Mouse (Mus musculus): ENCODE results near the gene Cyp2t4. TPM values are rescaled to one million over a fixed set of nuclear protein-coding genes. Genes with fewer than 3 reads are reported as not detected.

The Cyp2t4 gene
- polyA plus RNA-seq, 1 experiment from 2014 or later: not detected

DNA sequence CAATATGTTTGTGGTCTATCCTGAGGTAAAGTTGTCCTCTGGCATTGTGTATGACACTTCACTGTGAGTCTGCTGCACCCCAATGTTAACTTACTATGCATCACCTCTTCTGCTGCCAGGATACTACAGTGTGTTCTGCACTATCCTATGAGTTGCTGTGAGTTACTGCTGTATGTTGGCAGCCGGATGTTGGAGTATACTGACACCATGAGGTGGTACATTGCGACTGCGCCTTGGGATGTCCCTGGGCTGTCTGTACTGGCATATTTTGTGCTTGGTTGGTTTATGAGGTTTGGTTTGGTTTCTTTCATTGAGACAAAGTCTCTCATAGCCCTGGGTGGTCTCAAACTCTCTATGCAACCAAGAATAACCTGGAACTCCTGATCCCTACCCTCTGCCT, 25.4 kb upstream of the Cyp2t4 start:
- no peaks in the 10 kb centered on the region for H3K27me3 ChIP-seq (ENCODE audit: control insufficient read depth, insufficient read depth, low read length)
- ATAC-seq (replicated peaks; ENCODE audit: insufficient number of reproducible peaks, low FRiP score, low TSS enrichment): no peak
- no peaks in the 10 kb centered on the region for H3K4me1 ChIP-seq (ENCODE audit: control insufficient read depth, insufficient read depth, low read length)
- no peaks in the 10 kb centered on the region for H3K36me3 ChIP-seq (ENCODE audit: control insufficient read depth, insufficient read depth, low read length)
- H3K4me3 ChIP-seq (ENCODE audit: low read depth, low read length): no peak overlapping the region
- no peaks in the 10 kb centered on the region; the same call in 1 of the 2 replicates for H3K9me3 ChIP-seq (replicated peaks; ENCODE audit: control insufficient read depth, low read length)
- no peak overlapping the region for H3K9ac ChIP-seq (ENCODE audit: low read depth, low read length)
- H3K4me2 ChIP-seq: no peak overlapping the region
- no peak overlapping the region for H3K27ac ChIP-seq (ENCODE audit: low read depth, low read length)
- 53% methylated on average over 3 of the region's 3 CpGs for WGBS (ENCODE audit: insufficient replicate concordance)

DNA sequence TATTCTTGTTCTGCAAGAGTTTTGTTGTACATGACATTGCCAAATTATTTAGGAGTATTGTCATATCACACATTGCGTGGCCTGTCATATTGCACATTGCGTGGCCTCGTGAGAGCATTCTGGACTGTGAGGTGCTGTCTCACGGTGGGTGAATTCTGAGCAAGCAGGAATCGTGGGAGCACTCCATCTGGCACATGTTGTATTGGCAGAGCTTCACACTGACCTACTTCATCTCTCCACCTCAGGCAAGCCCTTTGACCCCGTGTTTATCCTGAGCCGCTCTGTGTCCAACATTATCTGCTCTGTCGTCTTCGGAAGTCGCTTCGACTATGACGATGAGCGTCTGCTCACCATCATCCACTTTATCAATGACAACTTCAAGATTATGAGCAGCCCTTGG, 24.6 kb upstream of the Cyp2t4 start:
- Histone ChIP-seq H3K4me3 (ENCODE audit: low read depth, low read length) (no peak overlapping the region), H3K9ac (ENCODE audit: low read depth, low read length) (no peak overlapping the region), H3K36me3 (ENCODE audit: control insufficient read depth, insufficient read depth, low read length) (no peaks in the 10 kb centered on the region), H3K4me1 (ENCODE audit: control insufficient read depth, insufficient read depth, low read length) (no peaks in the 10 kb centered on the region), H3K27me3 (ENCODE audit: control insufficient read depth, insufficient read depth, low read length) (no peaks in the 10 kb centered on the region), H3K27ac (ENCODE audit: low read depth, low read length) (no peak overlapping the region), H3K9me3 (replicated peaks; ENCODE audit: control insufficient read depth, low read length) (no peaks in the 10 kb centered on the region; the same call in 1 of the 2 replicates), H3K4me2 (no peak overlapping the region)
- 61% methylated on average over 13 of the region's 13 CpGs for WGBS (ENCODE audit: insufficient replicate concordance)
- no peak for ATAC-seq (replicated peaks; ENCODE audit: insufficient number of reproducible peaks, low FRiP score, low TSS enrichment)

DNA sequence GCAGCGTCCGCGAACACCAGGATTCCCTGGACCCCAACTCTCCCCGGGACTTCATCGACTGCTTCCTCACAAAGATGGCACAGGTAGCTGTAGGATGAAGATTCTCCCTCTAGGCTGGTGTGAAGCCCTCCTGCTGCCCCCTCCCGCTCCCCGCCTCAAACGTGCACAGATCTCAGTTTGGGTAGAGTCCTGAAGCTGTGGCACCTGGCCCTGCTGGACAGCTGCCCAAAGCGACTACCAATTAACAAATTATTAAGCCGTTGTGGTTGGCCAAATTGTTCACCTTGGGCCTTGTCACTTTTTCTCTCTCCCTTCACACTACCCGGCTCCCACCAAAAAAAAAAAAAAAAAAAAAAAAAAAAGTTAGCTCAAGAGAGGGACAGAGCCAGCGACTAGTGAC, 23.7 kb upstream of the Cyp2t4 start:
- WGBS (ENCODE audit: insufficient replicate concordance): 82% methylated on average over 12 of the region's 12 CpGs

DNA sequence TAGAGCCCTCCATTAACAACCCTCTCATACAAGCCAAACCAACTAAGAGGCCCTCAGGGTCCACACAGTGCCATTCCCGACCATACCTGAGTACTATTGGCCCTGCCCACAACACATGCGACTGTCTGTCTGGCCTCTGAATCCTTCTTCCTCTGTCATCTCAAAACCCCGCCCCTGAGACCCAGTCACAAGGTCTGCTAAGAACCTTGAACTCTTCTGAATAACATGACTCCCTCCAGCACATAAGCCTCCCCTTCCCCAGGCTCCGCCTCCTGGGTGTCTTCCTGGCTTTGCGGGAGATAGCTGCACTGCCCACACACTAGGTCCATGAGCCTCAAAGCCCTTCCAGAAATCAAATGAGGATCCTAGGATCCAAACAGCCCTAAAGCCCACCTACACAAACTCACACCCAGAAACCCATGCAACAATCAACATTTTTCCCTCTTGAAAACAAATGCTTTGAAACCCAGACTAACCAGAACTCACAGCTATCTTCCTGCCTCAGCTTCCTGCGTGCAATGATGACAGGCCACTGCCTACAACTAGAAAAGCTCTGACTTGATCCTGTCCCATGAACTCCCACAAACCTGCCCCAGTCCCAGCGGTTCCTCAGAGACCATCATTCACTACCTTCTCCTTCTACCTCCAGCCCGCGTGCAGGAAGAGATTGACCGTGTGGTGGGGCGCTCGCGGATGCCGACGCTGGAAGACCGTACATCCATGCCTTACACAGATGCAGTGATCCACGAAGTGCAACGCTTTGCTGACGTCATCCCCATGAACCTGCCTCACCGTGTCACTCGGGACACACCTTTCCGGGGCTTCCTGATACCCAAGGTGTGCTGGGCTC, 22.8 kb upstream of the Cyp2t4 start:
- no peaks in the 10 kb centered on the region for H3K36me3 ChIP-seq (ENCODE audit: control insufficient read depth, insufficient read depth, low read length)
- H3K4me2 ChIP-seq: no peak overlapping the region
- H3K27me3 ChIP-seq (ENCODE audit: control insufficient read depth, insufficient read depth, low read length): no peaks in the 10 kb centered on the region
- WGBS (ENCODE audit: insufficient replicate concordance): 80% methylated on average over 22 of the region's 22 CpGs
- no peaks in the 10 kb centered on the region for H3K4me1 ChIP-seq (ENCODE audit: control insufficient read depth, insufficient read depth, low read length)
- H3K4me3 ChIP-seq (ENCODE audit: low read depth, low read length): no peak overlapping the region
- no peaks in the 10 kb centered on the region; the same call in 1 of the 2 replicates for H3K9me3 ChIP-seq (replicated peaks; ENCODE audit: control insufficient read depth, low read length)
- H3K9ac ChIP-seq (ENCODE audit: low read depth, low read length): no peak overlapping the region
- no peak overlapping the region for H3K27ac ChIP-seq (ENCODE audit: low read depth, low read length)
- no peak for ATAC-seq (replicated peaks; ENCODE audit: insufficient number of reproducible peaks, low FRiP score, low TSS enrichment)

More for the DNA sequence above, 23.7 kb upstream of the Cyp2t4 start:
- no peaks in the 10 kb centered on the region for H3K36me3 ChIP-seq (ENCODE audit: control insufficient read depth, insufficient read depth, low read length)
- no peak overlapping the region for H3K9ac ChIP-seq (ENCODE audit: low read depth, low read length)
- H3K4me3 ChIP-seq (ENCODE audit: low read depth, low read length): no peak overlapping the region
- H3K9me3 ChIP-seq (replicated peaks; ENCODE audit: control insufficient read depth, low read length): no peaks in the 10 kb centered on the region; the same call in 1 of the 2 replicates
- no peak overlapping the region for H3K4me2 ChIP-seq
- no peak overlapping the region for H3K27ac ChIP-seq (ENCODE audit: low read depth, low read length)
- H3K4me1 ChIP-seq (ENCODE audit: control insufficient read depth, insufficient read depth, low read length): no peaks in the 10 kb centered on the region
- no peaks in the 10 kb centered on the region for H3K27me3 ChIP-seq (ENCODE audit: control insufficient read depth, insufficient read depth, low read length)
- no peak for ATAC-seq (replicated peaks; ENCODE audit: insufficient number of reproducible peaks, low FRiP score, low TSS enrichment)

DNA sequence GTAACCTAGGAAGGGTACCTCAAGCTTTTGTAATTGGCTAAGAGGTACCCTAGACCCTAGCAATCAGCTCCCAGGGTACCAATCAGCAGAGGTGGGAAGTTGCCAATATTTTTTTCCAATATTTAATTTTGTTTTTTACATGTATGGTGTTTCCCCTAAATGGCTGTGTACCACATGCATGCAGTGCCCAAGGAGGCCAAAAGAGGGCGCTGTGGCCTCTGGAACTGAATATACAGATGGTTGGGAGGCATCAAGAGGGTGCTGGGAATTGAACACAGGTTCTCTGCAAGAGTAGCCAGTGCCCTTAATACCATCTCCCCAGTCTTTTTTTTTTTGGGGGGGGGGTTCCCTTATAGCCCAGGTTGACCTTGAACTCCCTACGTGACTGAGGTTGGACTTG, 22.1 kb upstream of the Cyp2t4 start:
- WGBS (ENCODE audit: insufficient replicate concordance): 64% methylated on average over 2 of the region's 2 CpGs
- H3K36me3 ChIP-seq (ENCODE audit: control insufficient read depth, insufficient read depth, low read length): no peaks in the 10 kb centered on the region
- no peak overlapping the region for H3K27ac ChIP-seq (ENCODE audit: low read depth, low read length)
- no peaks in the 10 kb centered on the region; the same call in 1 of the 2 replicates for H3K9me3 ChIP-seq (replicated peaks; ENCODE audit: control insufficient read depth, low read length)
- H3K9ac ChIP-seq (ENCODE audit: low read depth, low read length): no peak overlapping the region
- H3K4me2 ChIP-seq: no peak overlapping the region
- ATAC-seq (replicated peaks; ENCODE audit: insufficient number of reproducible peaks, low FRiP score, low TSS enrichment): no peak
- no peaks in the 10 kb centered on the region for H3K4me1 ChIP-seq (ENCODE audit: control insufficient read depth, insufficient read depth, low read length)
- H3K27me3 ChIP-seq (ENCODE audit: control insufficient read depth, insufficient read depth, low read length): no peaks in the 10 kb centered on the region
- H3K4me3 ChIP-seq (ENCODE audit: low read depth, low read length): no peak overlapping the region

DNA sequence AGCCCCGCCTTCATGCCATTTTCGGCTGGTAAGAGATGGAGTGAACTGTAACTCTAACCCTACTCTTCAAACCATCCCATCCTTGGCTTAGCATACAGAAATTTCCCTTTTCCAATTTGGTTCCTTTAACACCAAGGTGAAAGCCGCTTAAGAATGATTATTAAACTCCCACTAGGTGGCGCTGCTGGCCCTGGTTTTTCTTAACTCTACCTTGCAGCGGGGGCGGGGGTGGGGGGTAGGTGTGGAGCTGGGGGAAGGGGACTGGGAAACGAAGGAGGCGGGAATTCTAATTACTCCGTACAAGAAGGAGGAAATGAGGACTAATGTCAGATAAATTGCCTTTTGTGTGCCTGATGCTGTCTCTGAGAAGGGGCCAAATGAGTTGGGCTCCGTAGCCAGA, 20.9 kb upstream of the Cyp2t4 start:
- Histone ChIP-seq H3K9me3 (replicated peaks; ENCODE audit: control insufficient read depth, low read length) (no peaks in the 10 kb centered on the region; the same call in 1 of the 2 replicates), H3K9ac (ENCODE audit: low read depth, low read length) (no peak overlapping the region), H3K27me3 (ENCODE audit: control insufficient read depth, insufficient read depth, low read length) (no peaks in the 10 kb centered on the region), H3K36me3 (ENCODE audit: control insufficient read depth, insufficient read depth, low read length) (no peaks in the 10 kb centered on the region), H3K4me3 (ENCODE audit: low read depth, low read length) (no peak overlapping the region), H3K4me2 (no peak overlapping the region), H3K27ac (ENCODE audit: low read depth, low read length) (no peak overlapping the region), H3K4me1 (ENCODE audit: control insufficient read depth, insufficient read depth, low read length) (no peaks in the 10 kb centered on the region)
- ATAC-seq (replicated peaks; ENCODE audit: insufficient number of reproducible peaks, low FRiP score, low TSS enrichment): no peak
- 13% methylated on average over 10 of the region's 10 CpGs for WGBS (ENCODE audit: insufficient replicate concordance)

DNA sequence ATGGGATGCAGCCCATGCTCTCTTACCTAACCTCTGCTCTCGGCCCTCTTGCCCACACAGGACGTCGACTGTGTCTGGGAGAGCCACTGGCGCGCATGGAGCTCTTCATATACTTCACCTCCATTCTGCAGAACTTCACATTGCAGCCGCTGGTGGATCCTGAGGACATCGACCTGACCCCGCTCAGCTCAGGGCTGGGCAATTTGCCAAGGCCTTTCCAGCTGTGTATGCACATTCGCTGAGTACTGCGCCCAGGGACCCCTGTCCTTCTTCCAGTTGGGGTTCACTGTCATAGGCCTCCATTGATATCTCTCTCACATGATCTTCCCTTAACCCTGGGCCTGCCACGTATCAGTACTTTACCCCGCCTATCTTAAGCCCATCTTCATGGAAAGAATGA, 20.4 kb upstream of the Cyp2t4 start:
- Histone ChIP-seq H3K27me3 (ENCODE audit: control insufficient read depth, insufficient read depth, low read length) (no peaks in the 10 kb centered on the region), H3K36me3 (ENCODE audit: control insufficient read depth, insufficient read depth, low read length) (no peaks in the 10 kb centered on the region), H3K27ac (ENCODE audit: low read depth, low read length) (no peak overlapping the region), H3K4me2 (no peak overlapping the region), H3K4me3 (ENCODE audit: low read depth, low read length) (no peak overlapping the region), H3K9me3 (replicated peaks; ENCODE audit: control insufficient read depth, low read length) (no peaks in the 10 kb centered on the region; the same call in 1 of the 2 replicates), H3K9ac (ENCODE audit: low read depth, low read length) (no peak overlapping the region), H3K4me1 (ENCODE audit: control insufficient read depth, insufficient read depth, low read length) (no peaks in the 10 kb centered on the region)
- 64% methylated on average over 12 of the region's 12 CpGs for WGBS (ENCODE audit: insufficient replicate concordance)
- no peak for ATAC-seq (replicated peaks; ENCODE audit: insufficient number of reproducible peaks, low FRiP score, low TSS enrichment)

DNA sequence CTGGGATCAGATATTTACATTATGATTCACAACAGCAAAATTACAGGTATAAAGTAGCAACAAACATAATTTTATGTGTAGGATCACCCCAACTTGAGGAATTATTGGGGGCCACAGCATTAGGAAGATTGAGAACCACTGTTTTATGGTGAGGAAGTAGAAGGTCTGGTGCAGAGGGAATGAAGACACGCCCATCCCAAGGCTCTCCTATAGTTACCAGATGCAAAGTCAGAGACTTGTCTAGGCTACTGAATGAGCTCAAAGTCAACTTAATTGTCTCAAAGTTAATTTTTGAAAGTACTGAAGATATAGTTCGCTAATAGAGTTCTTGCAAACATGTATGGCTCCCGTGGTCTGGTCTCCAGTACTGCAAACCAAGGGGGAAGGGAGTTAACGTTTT, 19.8 kb upstream of the Cyp2t4 start:
- H3K27ac ChIP-seq (ENCODE audit: low read depth, low read length): no peak overlapping the region
- no peaks in the 10 kb centered on the region; the same call in 1 of the 2 replicates for H3K9me3 ChIP-seq (replicated peaks; ENCODE audit: control insufficient read depth, low read length)
- WGBS (ENCODE audit: insufficient replicate concordance): 77% methylated on average over 4 of the region's 4 CpGs
- H3K4me1 ChIP-seq (ENCODE audit: control insufficient read depth, insufficient read depth, low read length): no peaks in the 10 kb centered on the region
- H3K27me3 ChIP-seq (ENCODE audit: control insufficient read depth, insufficient read depth, low read length): no peaks in the 10 kb centered on the region
- H3K4me2 ChIP-seq: no peak overlapping the region
- H3K36me3 ChIP-seq (ENCODE audit: control insufficient read depth, insufficient read depth, low read length): no peaks in the 10 kb centered on the region
- no peak overlapping the region for H3K9ac ChIP-seq (ENCODE audit: low read depth, low read length)
- ATAC-seq (replicated peaks; ENCODE audit: insufficient number of reproducible peaks, low FRiP score, low TSS enrichment): no peak
- H3K4me3 ChIP-seq (ENCODE audit: low read depth, low read length): no peak overlapping the region

Data from heart, embryonic 11.5 days (tissue).